Mouse (Mus musculus): Measurements from ENCODE around the gene Cmc2. TPM values are rescaled to one million over a fixed set of nuclear protein-coding genes. Genes with fewer than 3 reads are reported as not detected.

Gene Cmc2
- polyA plus RNA-seq (2015; fragmentation: Illumina TruSeq; extraction: RNeasy Lipid Tissue Mini Kit (QIAGEN cat#74804); ENCODE audit: insufficient read depth, low replicate concordance): 6.6 TPM

GRCm38 (mm10) chr8:116921337-116922059, at the start of gene Cmc2, which contains the start of gene Cenpn:
Gene Cmc2, minus strand, starts transcription at chr8:116921455.
Gene Cenpn, plus strand, starts transcription at chr8:116921730.

GRCm38 (mm10) chr8:116943161-116943554, 21.9 kb upstream of the Cmc2 start, which contains the start of gene Atmin:
Gene Atmin, plus strand, starts transcription at chr8:116943393.

Other genes starting within 250 kb of the Cmc2 start
- 4.7 TPM for gene Cdyl2, start 188.5 kb downstream of the Cmc2 start, polyA plus RNA-seq (2015; fragmentation: Illumina TruSeq; extraction: RNeasy Lipid Tissue Mini Kit (QIAGEN cat#74804); ENCODE audit: insufficient read depth, low replicate concordance)
- gene Cenpn, start 275 bp upstream of the Cmc2 start, polyA plus RNA-seq (2015; fragmentation: Illumina TruSeq; extraction: RNeasy Lipid Tissue Mini Kit (QIAGEN cat#74804); ENCODE audit: insufficient read depth, low replicate concordance): 9.6 TPM
- 17.7 TPM for gene Atmin, start 21.9 kb upstream of the Cmc2 start, polyA plus RNA-seq (2015; fragmentation: Illumina TruSeq; extraction: RNeasy Lipid Tissue Mini Kit (QIAGEN cat#74804); ENCODE audit: insufficient read depth, low replicate concordance)
- 0.15 TPM for gene 1700030J22Rik, start 57.5 kb upstream of the Cmc2 start, polyA plus RNA-seq (2015; fragmentation: Illumina TruSeq; extraction: RNeasy Lipid Tissue Mini Kit (QIAGEN cat#74804); ENCODE audit: insufficient read depth, low replicate concordance)
- gene Gcsh, start 72.1 kb upstream of the Cmc2 start, polyA plus RNA-seq (2015; fragmentation: Illumina TruSeq; extraction: RNeasy Lipid Tissue Mini Kit (QIAGEN cat#74804); ENCODE audit: insufficient read depth, low replicate concordance): 23.3 TPM
- not detected for gene Pkd1l2, start 161.0 kb upstream of the Cmc2 start, polyA plus RNA-seq (2015; fragmentation: Illumina TruSeq; extraction: RNeasy Lipid Tissue Mini Kit (QIAGEN cat#74804); ENCODE audit: insufficient read depth, low replicate concordance)
- gene Bco1, start 174.4 kb upstream of the Cmc2 start, polyA plus RNA-seq (2015; fragmentation: Illumina TruSeq; extraction: RNeasy Lipid Tissue Mini Kit (QIAGEN cat#74804); ENCODE audit: insufficient read depth, low replicate concordance): 0.12 TPM
- 7.5 TPM for gene Gan, start 236.7 kb upstream of the Cmc2 start, polyA plus RNA-seq (2015; fragmentation: Illumina TruSeq; extraction: RNeasy Lipid Tissue Mini Kit (QIAGEN cat#74804); ENCODE audit: insufficient read depth, low replicate concordance)